Mouse (Mus musculus): ENCODE measurements around the gene Mrps9.

Gene Mrps9

DNA sequence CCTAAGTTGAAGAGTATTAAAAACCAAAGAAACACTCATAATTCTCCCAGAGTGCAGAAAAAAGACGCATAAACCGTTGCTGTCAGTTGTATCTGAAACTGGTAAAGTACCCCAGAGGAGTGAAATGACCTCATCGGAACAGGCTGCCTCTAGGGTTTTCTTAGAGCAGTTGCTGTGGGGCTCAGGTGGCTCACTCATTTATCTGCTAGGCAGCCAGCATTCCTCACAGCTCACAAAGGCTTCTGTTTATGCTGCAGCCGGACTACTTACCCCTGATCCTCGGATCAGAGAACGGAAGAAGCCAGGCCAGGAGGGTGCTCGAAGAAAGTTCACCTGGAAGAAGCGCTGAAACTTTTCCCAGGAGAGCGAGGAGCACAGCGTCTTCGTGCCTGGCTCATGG, 54.1 kb downstream of the Mrps9 start:
- DNase-seq (ENCODE audit: extremely low read depth, low read depth, low spot score): no peak

- DNase-seq (ENCODE audit: extremely low read depth, low read depth, low spot score): no peak
Measured at GRCm38 (mm10) chr1:42906696-42907095, 55.7 kb downstream of the Mrps9 start.

DNA sequence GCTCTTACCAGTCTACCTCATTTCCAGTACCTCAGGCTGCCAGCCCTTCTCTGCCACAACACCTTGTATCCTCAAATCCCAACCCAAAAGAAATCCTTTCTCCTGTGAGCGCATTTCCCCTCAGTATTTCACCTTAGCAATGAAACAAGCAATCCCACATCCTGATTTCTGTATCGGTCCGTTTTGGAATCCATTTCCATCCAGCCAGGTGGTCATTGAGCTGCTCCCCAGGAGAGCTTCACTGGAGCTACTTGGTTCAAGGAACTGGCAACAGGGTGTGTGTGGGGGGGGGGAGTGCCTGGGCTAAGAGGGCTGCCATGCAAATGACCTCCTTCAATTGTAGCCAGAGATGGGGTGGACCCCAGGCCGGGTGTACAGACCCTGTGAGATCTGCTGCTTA, 56.1 kb downstream of the Mrps9 start:
- no peak for DNase-seq (ENCODE audit: extremely low read depth, low read depth, low spot score)

- DNase-seq (ENCODE audit: extremely low read depth, low read depth, low spot score): no peak
Measured at GRCm38 (mm10) chr1:42915062-42915461, 64.0 kb downstream of the Mrps9 start.

DNA sequence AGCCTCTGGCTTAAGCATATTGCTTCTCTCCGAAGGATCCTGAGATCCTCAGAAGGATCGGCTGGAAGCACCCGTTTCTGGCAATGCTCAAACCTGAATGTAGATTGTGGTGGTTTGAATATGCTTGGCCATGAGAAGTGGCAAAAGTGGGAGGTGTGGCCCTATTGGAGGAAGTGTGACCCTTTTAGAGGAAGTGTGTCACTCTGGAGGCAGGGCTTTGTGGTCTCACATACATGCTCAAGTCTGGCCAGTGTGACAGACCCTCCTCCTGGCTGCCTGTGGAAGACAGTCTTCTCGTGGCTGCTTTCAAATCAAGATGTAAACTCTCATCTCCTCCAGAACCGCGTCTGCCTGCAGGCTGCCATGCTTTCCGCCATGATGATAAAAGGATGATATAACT, 65.7 kb downstream of the Mrps9 start:
- no peak for DNase-seq (ENCODE audit: extremely low read depth, low read depth, low spot score)

GRCm38 (mm10) chr1:42917908-42918307, 66.9 kb downstream of the Mrps9 start:
- DNase-seq (ENCODE audit: extremely low read depth, low read depth, low spot score): no peak

GRCm38 (mm10) chr1:42923924-42924323, 72.9 kb downstream of the Mrps9 start:
- DNase-seq (ENCODE audit: extremely low read depth, low read depth, low spot score): no peak

GRCm38 (mm10) chr1:42933613-42934012, 82.6 kb downstream of the Mrps9 start:
- no peak for DNase-seq (ENCODE audit: extremely low read depth, low read depth, low spot score)

DNA sequence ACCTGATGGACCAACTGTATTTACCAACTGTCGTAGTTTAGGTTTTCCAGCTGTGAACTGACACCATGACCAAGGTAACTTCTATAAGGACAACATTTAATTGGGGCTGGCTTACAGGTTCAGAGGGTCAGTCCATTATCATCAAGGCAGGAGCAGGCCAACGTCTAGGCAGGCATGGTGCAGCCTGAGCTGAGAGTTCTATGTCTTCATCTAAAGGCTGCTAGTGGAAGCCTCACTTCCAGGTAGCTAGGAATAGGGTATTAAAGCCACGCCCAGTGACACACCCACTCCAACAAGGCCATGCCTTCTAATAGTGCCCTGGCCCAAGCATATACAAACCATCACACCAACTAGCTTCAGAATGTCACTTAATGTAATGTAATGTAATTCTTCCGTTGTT, 97.5 kb downstream of the Mrps9 start:
- no peak for DNase-seq (ENCODE audit: extremely low read depth, low read depth, low spot score)

DNA sequence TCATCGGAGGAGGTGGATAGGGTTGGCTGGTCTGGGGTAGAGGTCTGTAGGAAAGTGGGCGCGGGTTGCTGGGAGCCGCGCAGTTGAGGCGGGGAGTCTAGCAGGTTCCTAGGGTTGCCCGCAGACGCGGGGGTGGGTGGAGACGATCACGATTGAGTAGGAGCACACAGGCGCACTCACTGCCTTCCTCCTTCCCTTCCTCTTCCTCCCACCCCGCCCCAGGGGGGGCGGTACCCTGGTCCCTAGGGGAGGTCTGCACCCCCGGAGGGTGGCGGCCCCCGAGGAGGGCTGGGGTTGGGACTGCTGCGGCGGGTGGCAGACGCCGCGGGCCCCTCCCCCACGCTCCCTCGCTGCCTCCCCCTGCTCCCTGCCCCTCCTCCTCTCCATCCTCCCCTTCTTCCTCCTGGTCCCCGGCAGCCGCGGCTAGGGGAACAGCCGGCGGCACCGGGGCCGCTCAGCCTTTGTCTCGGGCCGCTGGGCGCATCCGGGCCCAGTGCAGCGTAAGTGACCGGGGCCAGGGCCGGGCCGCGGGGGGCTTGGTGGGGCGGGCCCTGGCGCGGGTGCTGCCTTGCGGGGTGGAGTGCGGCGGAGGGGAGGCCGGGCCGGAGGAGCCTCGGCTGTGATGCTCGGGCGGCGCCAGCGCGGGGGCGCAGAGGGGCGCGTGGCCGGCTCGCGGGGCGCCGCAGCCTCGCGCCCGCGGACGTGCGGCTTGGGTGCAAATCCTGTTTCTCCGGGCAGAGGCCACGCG, 101.9 kb downstream of the Mrps9 start, which contains the start of gene Gpr45:
Gene Gpr45 (plus strand): TSS at position 139 of the 748 bp plus-strand sequence.
- no peak for DNase-seq (ENCODE audit: extremely low read depth, low read depth, low spot score)

DNA sequence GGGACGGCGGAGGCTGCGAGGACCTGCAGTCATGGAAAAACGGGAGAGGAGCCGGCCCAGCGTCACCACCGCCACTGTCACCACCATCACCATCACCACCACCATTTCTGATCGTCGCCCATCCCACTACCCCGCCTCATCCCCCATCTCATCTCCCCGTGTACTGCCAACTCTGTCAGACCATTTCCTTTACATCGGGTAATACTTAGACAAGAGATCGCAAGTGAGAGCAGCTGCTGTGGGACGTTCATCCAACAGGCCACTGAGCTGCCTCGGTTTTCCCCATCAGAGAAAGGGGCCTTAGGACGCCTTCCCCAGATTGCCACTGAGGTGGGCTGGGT, 102.4 kb downstream of the Mrps9 start:
- no peak for DNase-seq (ENCODE audit: extremely low read depth, low read depth, low spot score)

Measured in fat pad, adult 2 months (tissue).